In the genomic region with DNA sequence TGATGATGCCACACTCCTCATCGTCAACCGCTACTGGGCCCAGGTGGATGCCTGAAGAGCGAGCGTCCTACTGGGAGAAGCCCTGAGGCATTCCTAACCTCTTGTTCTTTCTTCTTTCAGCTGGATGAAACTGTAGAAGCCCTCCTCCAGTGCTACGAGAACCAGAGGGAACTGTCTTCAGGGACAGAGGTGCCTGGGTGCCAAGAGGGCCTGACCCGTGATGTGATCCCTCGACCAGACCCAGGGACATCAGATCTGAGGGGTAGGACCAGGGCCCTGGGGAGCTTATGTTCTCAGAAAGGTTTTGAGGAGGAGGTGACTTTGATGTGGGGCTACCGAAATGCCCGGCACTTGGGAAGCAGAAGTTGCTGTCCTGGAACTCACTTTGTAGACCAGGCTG, we compare ENCODE assay signal across 8 mouse cellular contexts. TPM values are rescaled to one million over a fixed set of nuclear protein-coding genes. Genes with fewer than 3 reads are reported as not detected.
DNase-seq lines count a peak whose midpoint lies in the region; ATAC-seq and TF ChIP-seq lines count a peak whose summit lies in the region.

No protein-coding gene starts in this region.

- H3K9me3 ChIP-seq in kidney, embryonic 16.5 days (ENCODE audit: low read length): no peaks in the 10 kb centered on the region
- H3K9me3 ChIP-seq in embryonic facial prominence, embryonic 12.5 days: no peaks in the 10 kb centered on the region
- H3K9me3 ChIP-seq in intestine, embryonic 14.5 days (ENCODE audit: control insufficient read depth, low read length): no peaks in the 10 kb centered on the region

- H3K27ac ChIP-seq in kidney, embryonic 16.5 days (ENCODE audit: low read length): no peak overlapping the region
- H3K27ac ChIP-seq in embryonic facial prominence, embryonic 12.5 days: no peak overlapping the region
- no peak overlapping the region for H3K27ac ChIP-seq in intestine, embryonic 14.5 days (ENCODE audit: low read depth)
- no peak overlapping the region for H3K27ac ChIP-seq in thymus, adult 2 months (ENCODE audit: control insufficient read depth, insufficient read depth, low read length)

- peak overlapping the region; percentile 82 for H3K4me3 ChIP-seq in kidney, embryonic 16.5 days (ENCODE audit: low read length)
- H3K4me3 ChIP-seq in embryonic facial prominence, embryonic 12.5 days: peak overlapping the region; percentile 91
- H3K4me3 ChIP-seq in intestine, embryonic 14.5 days (ENCODE audit: low read depth, low read length): peak overlapping the region; percentile 96
- peak overlapping the region; percentile 70 for H3K4me3 ChIP-seq in myocyte
- no peak overlapping the region for H3K4me3 ChIP-seq in thymus, adult 2 months (ENCODE audit: control insufficient read depth, insufficient read depth, low read length)

- H3K9ac ChIP-seq in kidney, embryonic 16.5 days (replicated peaks; ENCODE audit: low read length): peak overlapping the region; percentile 80
- H3K9ac ChIP-seq in embryonic facial prominence, embryonic 12.5 days: peak overlapping the region; percentile 86
- H3K9ac ChIP-seq in intestine, embryonic 14.5 days (ENCODE audit: low read length): peak overlapping the region; percentile 84; the same call in 1 of the 2 replicates

- H3K4me1 ChIP-seq in kidney, embryonic 16.5 days (ENCODE audit: insufficient read depth, low read length): peaks cover 17% of the 10 kb centered on the region
- peaks cover 15% of the 10 kb centered on the region for H3K4me1 ChIP-seq in embryonic facial prominence, embryonic 12.5 days
- peaks cover 12% of the 10 kb centered on the region for H3K4me1 ChIP-seq in intestine, embryonic 14.5 days (replicated peaks; ENCODE audit: control insufficient read depth, insufficient read depth, low read length)
- H3K4me1 ChIP-seq in thymus, adult 2 months (replicated peaks; ENCODE audit: control insufficient read depth, insufficient read depth, low read length): peaks cover 13% of the 10 kb centered on the region

- peaks cover 44% of the 10 kb centered on the region for H3K36me3 ChIP-seq in kidney, embryonic 16.5 days (ENCODE audit: insufficient read depth, low read length)
- peaks cover 55% of the 10 kb centered on the region for H3K36me3 ChIP-seq in embryonic facial prominence, embryonic 12.5 days
- H3K36me3 ChIP-seq in intestine, embryonic 14.5 days (ENCODE audit: control insufficient read depth, insufficient read depth, low read length): peaks cover 52% of the 10 kb centered on the region
- peaks cover 12% of the 10 kb centered on the region for H3K36me3 ChIP-seq in myocyte (ENCODE audit: control insufficient read depth, insufficient read depth)
- H3K36me3 ChIP-seq in thymus, adult 2 months (ENCODE audit: control insufficient read depth, insufficient read depth, low read length): peaks cover 43% of the 10 kb centered on the region

- DNase-seq in kidney, adult 11 months: no peak
- DNase-seq in intestine, embryonic 14.5 days (ENCODE audit: low spot score): no peak
- no peak for DNase-seq in cerebellum, postnatal 4 days (ENCODE audit: low spot score in 2 of 2)
- no peak for DNase-seq in thymus, adult 2 months
- no peak for DNase-seq in testis, postnatal 14 days (ENCODE audit: low spot score)

- ATAC-seq in kidney, embryonic 16.5 days (ENCODE audit: low FRiP score, low TSS enrichment): no peak
- no peak for ATAC-seq in embryonic facial prominence, embryonic 12.5 days (ENCODE audit: insufficient number of reproducible peaks, insufficient read depth, low FRiP score, low TSS enrichment)
- ATAC-seq in intestine, embryonic 14.5 days (replicated peaks; ENCODE audit: low FRiP score, low TSS enrichment, low read depth): no peak

- no peak for TF ChIP-seq CTCF in thymus, adult 2 months (IDR thresholded peaks at IDR 0.05; ENCODE audit: borderline replicate concordance, control insufficient read depth, extremely low read depth, insufficient read depth, low read length, poor library complexity)

- H3K4me2 ChIP-seq in kidney, embryonic 16.5 days (replicated peaks; ENCODE audit: low read depth, low read length): peak overlapping the region; percentile 77
- peak overlapping the region; percentile 77 for H3K4me2 ChIP-seq in embryonic facial prominence, embryonic 12.5 days (replicated peaks)
- peak overlapping the region; percentile 96 for H3K4me2 ChIP-seq in intestine, embryonic 14.5 days (ENCODE audit: low read length)
- H3K4me2 ChIP-seq in myocyte (ENCODE audit: low read depth): peak overlapping the region; percentile 93

- TF ChIP-seq POLR2A in myocyte (IDR thresholded peaks at IDR 0.05; ENCODE audit: insufficient read length, low read depth): no peak
- TF ChIP-seq POLR2A in thymus, adult 2 months (IDR thresholded peaks at IDR 0.05; ENCODE audit: control insufficient read depth, extremely low read depth, insufficient read depth, low read length, poor library complexity): no peak

- H3ac ChIP-seq in myocyte (ENCODE audit: control insufficient read depth, insufficient read length): no peak overlapping the region

- H3K27me3 ChIP-seq in kidney, embryonic 16.5 days (ENCODE audit: insufficient read depth, low read length): no peaks in the 10 kb centered on the region
- no peaks in the 10 kb centered on the region for H3K27me3 ChIP-seq in embryonic facial prominence, embryonic 12.5 days
- no peaks in the 10 kb centered on the region for H3K27me3 ChIP-seq in intestine, embryonic 14.5 days (replicated peaks; ENCODE audit: control insufficient read depth, insufficient read depth, low read length)
- no peaks in the 10 kb centered on the region for H3K27me3 ChIP-seq in myocyte (ENCODE audit: control insufficient read depth, insufficient read depth, insufficient read length)
- H3K27me3 ChIP-seq in thymus, adult 2 months (ENCODE audit: control insufficient read depth, insufficient read depth, low read length): no peaks in the 10 kb centered on the region

- H3K79me2 ChIP-seq in myocyte (ENCODE audit: control insufficient read depth, insufficient read depth): peaks cover 14% of the 10 kb centered on the region

- 84% methylated on average over 9 of the region's 9 CpGs for WGBS in kidney, embryonic 16.5 days
- 88% methylated on average over 9 of the region's 9 CpGs for WGBS in embryonic facial prominence, embryonic 12.5 days
- 93% methylated on average over 9 of the region's 9 CpGs for WGBS in intestine, embryonic 14.5 days
- 95% methylated on average over 9 of the region's 9 CpGs for WGBS in thymus, adult 2 months

TF ChIP-seq in myocyte, 11 proteins besides CTCF, POLR2A, EP300 and RAD21:
- TF ChIP-seq USF1 (IDR thresholded peaks at IDR 0.05; ENCODE audit: low read depth) (no peak), POLR2AphosphoS2 (IDR thresholded peaks at IDR 0.05; ENCODE audit: insufficient read length, low read depth) (no peak), REST (IDR thresholded peaks at IDR 0.05; ENCODE audit: insufficient read depth, insufficient read length) (no peak), MYOD1 (IDR thresholded peaks at IDR 0.05; ENCODE audit: control insufficient read depth in 1 of 3, insufficient read length in 2 of 3, low read depth in 2 of 3) (no peak), SRF (IDR thresholded peaks at IDR 0.05; ENCODE audit: control insufficient read depth, insufficient read length, low read depth) (no peak), E2F4 (IDR thresholded peaks at IDR 0.05; ENCODE audit: insufficient read depth) (no peak), TCF12 (IDR thresholded peaks at IDR 0.05; ENCODE audit: insufficient read depth, poor library complexity, severe bottlenecking) (no peak), MYOG (IDR thresholded peaks at IDR 0.05; ENCODE audit: control insufficient read depth in 1 of 3, insufficient read depth in 1 of 3, insufficient read length in 2 of 3, low read depth in 2 of 3) (no peak), TCF3 (IDR thresholded peaks at IDR 0.05; ENCODE audit: insufficient read length, low read depth) (no peak), MAX (IDR thresholded peaks at IDR 0.05; ENCODE audit: low read depth) (no peak), CEBPB (IDR thresholded peaks at IDR 0.05; ENCODE audit: insufficient read depth, poor library complexity, severe bottlenecking) (no peak)

RNA-seq across cellular contexts. Expression of gene Rnf40, which starts 1.1 kb away (rescaled TPM):
- 50.6 and 51.4 TPM in 2 replicates for polyA plus RNA-seq in kidney, embryonic 16.5 days (2015; fragmentation: Nextera tagmentation; extraction: Ambion mirVana)
- polyA plus RNA-seq in embryonic facial prominence, embryonic 12.5 days (2016; fragmentation: Nextera tagmentation; extraction: Ambion mirVana): 63.0 and 66.2 TPM in 2 replicates
- polyA plus RNA-seq in intestine, embryonic 14.5 days (2014; fragmentation: Nextera tagmentation; extraction: Ambion mirVana): 36.3 and 38.8 TPM in 2 replicates
- 32.2 TPM for polyA plus RNA-seq in myocyte (2012; fragmentation: generic; extraction: Trizol)
- 65.9 and 67.4 TPM in 2 replicates for polyA plus RNA-seq in thymus, adult 2 months (2012; rRNA removed)

RNA-seq across cellular contexts. Expression of gene Ccdc189, which starts 1.2 kb away (rescaled TPM):
- 16.7 and 17.6 TPM in 2 replicates for polyA plus RNA-seq in kidney, embryonic 16.5 days (2015; fragmentation: Nextera tagmentation; extraction: Ambion mirVana)
- polyA plus RNA-seq in embryonic facial prominence, embryonic 12.5 days (2016; fragmentation: Nextera tagmentation; extraction: Ambion mirVana): 11.0 and 11.3 TPM in 2 replicates
- polyA plus RNA-seq in intestine, embryonic 14.5 days (2014; fragmentation: Nextera tagmentation; extraction: Ambion mirVana): 6.9 and 7.7 TPM in 2 replicates
- 6.1 TPM for polyA plus RNA-seq in myocyte (2012; fragmentation: generic; extraction: Trizol)
- polyA plus RNA-seq in thymus, adult 2 months (2012; rRNA removed): 1.5 and 2.9 TPM in 2 replicates

RNA-seq across cellular contexts. Expression of gene Phkg2, which starts 16.5 kb away (rescaled TPM):
- polyA plus RNA-seq in kidney, embryonic 16.5 days (2015; fragmentation: Nextera tagmentation; extraction: Ambion mirVana): 40.7 and 46.7 TPM in 2 replicates
- 39.3 and 42.9 TPM in 2 replicates for polyA plus RNA-seq in embryonic facial prominence, embryonic 12.5 days (2016; fragmentation: Nextera tagmentation; extraction: Ambion mirVana)
- 42.0 and 49.4 TPM in 2 replicates for polyA plus RNA-seq in intestine, embryonic 14.5 days (2014; fragmentation: Nextera tagmentation; extraction: Ambion mirVana)
- 18.3 TPM for polyA plus RNA-seq in myocyte (2012; fragmentation: generic; extraction: Trizol)
- 193 and 202 TPM in 2 replicates for polyA plus RNA-seq in thymus, adult 2 months (2012; rRNA removed)

RNA-seq across cellular contexts. Expression of gene Zfp629, which starts 26.0 kb away (rescaled TPM):
- 19.8 and 22.1 TPM in 2 replicates for polyA plus RNA-seq in kidney, embryonic 16.5 days (2015; fragmentation: Nextera tagmentation; extraction: Ambion mirVana)
- polyA plus RNA-seq in embryonic facial prominence, embryonic 12.5 days (2016; fragmentation: Nextera tagmentation; extraction: Ambion mirVana): 24.6 and 25.1 TPM in 2 replicates
- 12.9 and 16.7 TPM in 2 replicates for polyA plus RNA-seq in intestine, embryonic 14.5 days (2014; fragmentation: Nextera tagmentation; extraction: Ambion mirVana)
- 6.3 TPM for polyA plus RNA-seq in myocyte (2012; fragmentation: generic; extraction: Trizol)
- polyA plus RNA-seq in thymus, adult 2 months (2012; rRNA removed): 27.7 and 33.1 TPM in 2 replicates

RNA-seq across cellular contexts. Expression of gene Tmem265, which starts 28.4 kb away (rescaled TPM):
- polyA plus RNA-seq in kidney, embryonic 16.5 days (2015; fragmentation: Nextera tagmentation; extraction: Ambion mirVana): 10.5 and 10.6 TPM in 2 replicates
- polyA plus RNA-seq in embryonic facial prominence, embryonic 12.5 days (2016; fragmentation: Nextera tagmentation; extraction: Ambion mirVana): 4.8 and 5.7 TPM in 2 replicates
- polyA plus RNA-seq in intestine, embryonic 14.5 days (2014; fragmentation: Nextera tagmentation; extraction: Ambion mirVana): 7.5 and 8.1 TPM in 2 replicates
- not detected for polyA plus RNA-seq in myocyte (2012; fragmentation: generic; extraction: Trizol)
- 12.5 and 12.8 TPM in 2 replicates for polyA plus RNA-seq in thymus, adult 2 months (2012; rRNA removed)
